Mouse (Mus musculus): ENCODE data around the gene Shroom3.

DNA sequence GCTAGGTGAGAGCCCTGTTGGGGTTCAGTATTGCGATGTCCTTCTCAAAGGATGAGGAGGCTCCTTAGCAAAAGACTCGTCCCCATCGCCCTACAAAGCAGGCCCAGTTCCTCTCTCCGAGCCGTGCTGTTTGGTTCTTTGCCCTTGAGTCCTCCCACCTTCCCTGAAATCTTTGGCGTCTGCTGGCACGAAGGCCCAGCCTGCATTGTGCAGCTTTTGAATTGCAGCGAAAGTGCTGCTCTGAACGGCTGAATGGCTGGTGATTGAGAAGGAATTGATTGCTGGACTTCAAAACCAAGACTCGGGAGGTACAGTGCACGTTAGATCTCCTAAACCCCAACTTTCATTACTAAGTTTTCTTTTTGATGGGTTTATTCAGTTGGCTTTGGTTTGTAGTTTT, 32.1 kb downstream of the Shroom3 start:
- no peak for TF ChIP-seq POLR2A (IDR thresholded peaks at IDR 0.05; ENCODE audit: borderline replicate concordance, control insufficient read depth, low read depth, low read length)
- no peak for TF ChIP-seq CTCF (IDR thresholded peaks at IDR 0.05; ENCODE audit: control insufficient read depth, insufficient read depth, low read length)

All from bone marrow, adult 2 months (tissue).